Mouse (Mus musculus) kidney, adult 2 months (tissue): ENCODE measurements around the gene Bcl7b.

Experiments used
- CTCF ChIP-seq: fragments of 200-500 bp; conservative IDR thresholded peaks from 2 replicates; pipeline ENCODE4 v1.5.1; 2011; ENCODE audit warnings: low read depth, mild to moderate bottlenecking, control low read depth, low read length, moderate library complexity, mixed read lengths; ENCODE audit not compliant: insufficient read depth, insufficient read length
- POLR2A ChIP-seq: fragments of 200-500 bp; IDR thresholded peaks from one replicate; pipeline ENCODE4 v1.6.1; 2011; ENCODE audit warnings: low read depth, low read length, control low read depth

DNA sequence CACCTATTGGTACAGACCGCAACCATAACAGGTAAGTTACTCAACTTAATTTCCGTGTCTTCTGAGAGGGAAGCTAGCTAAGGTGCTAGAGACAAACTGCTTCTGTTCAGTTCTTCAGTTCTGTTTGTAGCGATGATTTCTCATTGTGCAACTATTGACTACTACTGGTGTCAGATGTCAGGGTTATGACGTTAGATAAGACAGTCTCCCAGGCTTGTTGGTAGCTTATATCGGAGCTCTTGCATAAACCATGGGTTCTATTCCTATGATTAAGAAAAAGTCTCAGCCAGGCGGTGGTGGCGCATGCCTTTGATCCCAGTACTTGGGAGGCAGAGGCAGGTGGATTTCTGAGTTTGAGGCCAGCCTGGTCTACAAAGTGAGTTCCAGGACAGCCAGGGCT lies 54.0 kb downstream of the Bcl7b start:
- no peak for TF ChIP-seq CTCF
- no peak for TF ChIP-seq POLR2A
